Mouse (Mus musculus): Measurements from ENCODE around the gene Gm8909. TPM values are rescaled to one million over a fixed set of nuclear protein-coding genes. Genes with fewer than 3 reads are reported as not detected.
"Not testable (repeated sequence)": the region's sequence is repeated elsewhere in the genome, so short reads cannot be mapped to it uniquely, and the experiment has no call there.

Gene Gm8909
- total and polyA plus RNA-seq, 2 experiments: not detected

GRCm38 (mm10) chr17:36154271-36155149 lies 13.8 kb downstream of the Gm8909 start:
- DNase-seq (ENCODE audit: extremely low read depth, low read depth, low spot score): no peak
- H3K4me1 ChIP-seq (ENCODE audit: control insufficient read depth, insufficient read depth, low read length): no peaks in the 10 kb centered on the region
- H3K27ac ChIP-seq (replicated peaks; ENCODE audit: insufficient read depth, low read depth, low read length): no peak overlapping the region
- no peak overlapping the region for H3K4me3 ChIP-seq (ENCODE audit: insufficient read depth, low read depth, low read length)
- TF ChIP-seq POLR2A (IDR thresholded peaks at IDR 0.05; ENCODE audit: extremely low read depth, insufficient read depth, low read length) (no peak), CTCF (IDR thresholded peaks at IDR 0.05; ENCODE audit: low read depth, low read length) (no peak)
- 31% methylated on average over 3 of the region's 3 CpGs for WGBS
- H3K36me3 ChIP-seq (ENCODE audit: control insufficient read depth, insufficient read depth, low read length): no peaks in the 10 kb centered on the region
- H3K79me2 ChIP-seq (ENCODE audit: control insufficient read depth, insufficient read depth, low read length): no peaks in the 10 kb centered on the region
- H3K27me3 ChIP-seq (ENCODE audit: control insufficient read depth, insufficient read depth, low read length): peaks cover 8% of the 10 kb centered on the region
- no peak overlapping the region for H3K9ac ChIP-seq (ENCODE audit: low read depth, low read length)

- H3K4me1 ChIP-seq (ENCODE audit: control insufficient read depth, insufficient read depth, low read length); H3K9ac ChIP-seq (ENCODE audit: low read depth, low read length); H3K27me3 ChIP-seq (ENCODE audit: control insufficient read depth, insufficient read depth, low read length); H3K27ac ChIP-seq (replicated peaks; ENCODE audit: insufficient read depth, low read depth, low read length); H3K36me3 ChIP-seq (ENCODE audit: control insufficient read depth, insufficient read depth, low read length); H3K4me3 ChIP-seq (ENCODE audit: insufficient read depth, low read depth, low read length); H3K79me2 ChIP-seq (ENCODE audit: control insufficient read depth, insufficient read depth, low read length): not testable (repeated sequence)
- peak; percentile 67 for DNase-seq (ENCODE audit: extremely low read depth, low read depth, low spot score)
- WGBS: 13% methylated on average over 4 of the region's 4 CpGs
Observed at GRCm38 (mm10) chr17:36151200-36151599, 17.1 kb downstream of the Gm8909 start.

- not testable (repeated sequence) for H3K79me2 ChIP-seq (ENCODE audit: control insufficient read depth, insufficient read depth, low read length); H3K4me1 ChIP-seq (ENCODE audit: control insufficient read depth, insufficient read depth, low read length); H3K9ac ChIP-seq (ENCODE audit: low read depth, low read length); DNase-seq (ENCODE audit: extremely low read depth, low read depth, low spot score); H3K27me3 ChIP-seq (ENCODE audit: control insufficient read depth, insufficient read depth, low read length); H3K36me3 ChIP-seq (ENCODE audit: control insufficient read depth, insufficient read depth, low read length); H3K27ac ChIP-seq (replicated peaks; ENCODE audit: insufficient read depth, low read depth, low read length); H3K4me3 ChIP-seq (ENCODE audit: insufficient read depth, low read depth, low read length)
- WGBS: 96% methylated on average over 5 of the region's 5 CpGs
Observed at GRCm38 (mm10) chr17:36148468-36148867, 19.9 kb downstream of the Gm8909 start.

- H3K4me1 ChIP-seq (ENCODE audit: control insufficient read depth, insufficient read depth, low read length); H3K79me2 ChIP-seq (ENCODE audit: control insufficient read depth, insufficient read depth, low read length); H3K4me3 ChIP-seq (ENCODE audit: insufficient read depth, low read depth, low read length); H3K27ac ChIP-seq (replicated peaks; ENCODE audit: insufficient read depth, low read depth, low read length); H3K9ac ChIP-seq (ENCODE audit: low read depth, low read length); DNase-seq (ENCODE audit: extremely low read depth, low read depth, low spot score); H3K36me3 ChIP-seq (ENCODE audit: control insufficient read depth, insufficient read depth, low read length); H3K27me3 ChIP-seq (ENCODE audit: control insufficient read depth, insufficient read depth, low read length): not testable (repeated sequence)
- WGBS: 97% methylated on average over 1 of the region's 1 CpGs
Observed at GRCm38 (mm10) chr17:36146937-36147336, 21.4 kb downstream of the Gm8909 start.

- H3K4me1 ChIP-seq (ENCODE audit: control insufficient read depth, insufficient read depth, low read length); H3K79me2 ChIP-seq (ENCODE audit: control insufficient read depth, insufficient read depth, low read length); H3K27ac ChIP-seq (replicated peaks; ENCODE audit: insufficient read depth, low read depth, low read length); H3K36me3 ChIP-seq (ENCODE audit: control insufficient read depth, insufficient read depth, low read length); DNase-seq (ENCODE audit: extremely low read depth, low read depth, low spot score); H3K27me3 ChIP-seq (ENCODE audit: control insufficient read depth, insufficient read depth, low read length): not testable (repeated sequence)
- Histone ChIP-seq H3K4me3 (ENCODE audit: insufficient read depth, low read depth, low read length) (peak overlapping the region; percentile 68; the same call in 1 of the 2 replicates), H3K9ac (ENCODE audit: low read depth, low read length) (peak overlapping the region; percentile 33; the same call in 1 of the 2 replicates)
- WGBS: 7% methylated on average over 13 of the region's 13 CpGs
Observed at GRCm38 (mm10) chr17:36145861-36146156, 22.5 kb downstream of the Gm8909 start.

GRCm38 (mm10) chr17:36145111-36145860 lies 23.1 kb downstream of the Gm8909 start:
- Histone ChIP-seq H3K27ac (replicated peaks; ENCODE audit: insufficient read depth, low read depth, low read length) (no peak overlapping the region), H3K79me2 (ENCODE audit: control insufficient read depth, insufficient read depth, low read length) (no peaks in the 10 kb centered on the region), H3K4me1 (ENCODE audit: control insufficient read depth, insufficient read depth, low read length) (peaks cover 2% of the 10 kb centered on the region; the same call in 1 of the 2 replicates), H3K27me3 (ENCODE audit: control insufficient read depth, insufficient read depth, low read length) (peaks cover 8% of the 10 kb centered on the region), H3K36me3 (ENCODE audit: control insufficient read depth, insufficient read depth, low read length) (no peaks in the 10 kb centered on the region), H3K9ac (ENCODE audit: low read depth, low read length) (peak overlapping the region; percentile 41), H3K4me3 (ENCODE audit: insufficient read depth, low read depth, low read length) (peak overlapping the region; percentile 68)
- WGBS: 2% methylated on average over 78 of the region's 78 CpGs
- peak; percentile 14 for DNase-seq (ENCODE audit: extremely low read depth, low read depth, low spot score)
- no peak for TF ChIP-seq CTCF (IDR thresholded peaks at IDR 0.05; ENCODE audit: low read depth, low read length)
- no peak for TF ChIP-seq POLR2A (IDR thresholded peaks at IDR 0.05; ENCODE audit: extremely low read depth, insufficient read depth, low read length)

GRCm38 (mm10) chr17:36136299-36136848 lies 32.0 kb downstream of the Gm8909 start:
- not testable (repeated sequence) for H3K27ac ChIP-seq (replicated peaks; ENCODE audit: insufficient read depth, low read depth, low read length); H3K4me1 ChIP-seq (ENCODE audit: control insufficient read depth, insufficient read depth, low read length); H3K9ac ChIP-seq (ENCODE audit: low read depth, low read length); H3K79me2 ChIP-seq (ENCODE audit: control insufficient read depth, insufficient read depth, low read length); H3K36me3 ChIP-seq (ENCODE audit: control insufficient read depth, insufficient read depth, low read length); H3K4me3 ChIP-seq (ENCODE audit: insufficient read depth, low read depth, low read length); H3K27me3 ChIP-seq (ENCODE audit: control insufficient read depth, insufficient read depth, low read length); DNase-seq (ENCODE audit: extremely low read depth, low read depth, low spot score)
- 72% methylated on average over 1 of the region's 1 CpGs for WGBS

- H3K4me1 ChIP-seq (ENCODE audit: control insufficient read depth, insufficient read depth, low read length); H3K27me3 ChIP-seq (ENCODE audit: control insufficient read depth, insufficient read depth, low read length); H3K36me3 ChIP-seq (ENCODE audit: control insufficient read depth, insufficient read depth, low read length); H3K79me2 ChIP-seq (ENCODE audit: control insufficient read depth, insufficient read depth, low read length); H3K27ac ChIP-seq (replicated peaks; ENCODE audit: insufficient read depth, low read depth, low read length); H3K9ac ChIP-seq (ENCODE audit: low read depth, low read length); DNase-seq (ENCODE audit: extremely low read depth, low read depth, low spot score); H3K4me3 ChIP-seq (ENCODE audit: insufficient read depth, low read depth, low read length): not testable (repeated sequence)
Observed at GRCm38 (mm10) chr17:36135421-36136231, 32.7 kb downstream of the Gm8909 start.

Measured in liver, adult 2 months (tissue).